Mouse (Mus musculus): ENCODE measurements around the gene Hikeshi. TPM values are rescaled to one million over a fixed set of nuclear protein-coding genes. Genes with fewer than 3 reads are reported as not detected.

Hikeshi gene
- polyA plus RNA-seq, 1 experiment from 2014 or later: 127 TPM

Other genes with a start within 250 kb of the Hikeshi start
- gene Ccdc81, start 37.6 kb downstream of the Hikeshi start, polyA plus RNA-seq (2014; fragmentation: Nextera tagmentation; extraction: Ambion mirVana): 0.20 TPM in 1 of 2 replicates, not detected in the other
- gene Eed, start 39.8 kb upstream of the Hikeshi start, polyA plus RNA-seq (2014; fragmentation: Nextera tagmentation; extraction: Ambion mirVana): 75.9 and 78.8 TPM in 2 replicates
- 74.5 and 77.1 TPM in 2 replicates for gene Picalm, start 189.0 kb upstream of the Hikeshi start, polyA plus RNA-seq (2014; fragmentation: Nextera tagmentation; extraction: Ambion mirVana)

Data from stomach, embryonic 14.5 days (tissue).